Mouse (Mus musculus) erythroblast, embryonic 14.5 days (primary cell): ENCODE results near the gene Prdx5. TPM values are rescaled to one million over a fixed set of nuclear protein-coding genes. Genes with fewer than 3 reads are reported as not detected.

ENCODE experiments used
- H3K27me3 ChIP-seq: 2 replicates; pipeline ENCODE4 v1.6.1; 2012; ENCODE audit warnings: inconsistent platforms; ENCODE audit not compliant: control insufficient read depth
- H3K36me3 ChIP-seq: 2 replicates; pipeline ENCODE4 v1.6.1; 2012; ENCODE audit warnings: mild to moderate bottlenecking, inconsistent platforms; ENCODE audit not compliant: control insufficient read depth
- H3K4me1 ChIP-seq: 2 replicates; pipeline ENCODE4 v1.6.1; 2012; ENCODE audit warnings: inconsistent platforms; ENCODE audit not compliant: control insufficient read depth
- H3K4me3 ChIP-seq: replicated peaks from 2 replicates; pipeline ENCODE3; 2012; ENCODE audit warnings: moderate library complexity, mild to moderate bottlenecking, inconsistent platforms
- H3K9me3 ChIP-seq: 2 replicates; pipeline ENCODE4 v1.6.1; 2012; ENCODE audit warnings: low read length, inconsistent platforms, mixed read lengths; ENCODE audit not compliant: control insufficient read depth
- GATA1 ChIP-seq: IDR thresholded peaks from 2 replicates; pipeline ENCODE4 v1.6.1; 2012; ENCODE audit warnings: low read length, inconsistent platforms, mixed read lengths
- TAL1 ChIP-seq: IDR thresholded peaks from 3 replicates; pipeline ENCODE4 v1.6.1; 2012; ENCODE audit warnings: low read length, inconsistent platforms, mixed read lengths
- polyA plus RNA-seq: library from polyadenylated mRNA; stranded (reverse); fragments of >175 nt; gene quantifications from 2 replicates; pipeline ENCODE4 v1.2.3, GENCODE M21; 2012

The Prdx5 gene
- polyA plus RNA-seq, 1 experiment: 3.8 TPM

DNA sequence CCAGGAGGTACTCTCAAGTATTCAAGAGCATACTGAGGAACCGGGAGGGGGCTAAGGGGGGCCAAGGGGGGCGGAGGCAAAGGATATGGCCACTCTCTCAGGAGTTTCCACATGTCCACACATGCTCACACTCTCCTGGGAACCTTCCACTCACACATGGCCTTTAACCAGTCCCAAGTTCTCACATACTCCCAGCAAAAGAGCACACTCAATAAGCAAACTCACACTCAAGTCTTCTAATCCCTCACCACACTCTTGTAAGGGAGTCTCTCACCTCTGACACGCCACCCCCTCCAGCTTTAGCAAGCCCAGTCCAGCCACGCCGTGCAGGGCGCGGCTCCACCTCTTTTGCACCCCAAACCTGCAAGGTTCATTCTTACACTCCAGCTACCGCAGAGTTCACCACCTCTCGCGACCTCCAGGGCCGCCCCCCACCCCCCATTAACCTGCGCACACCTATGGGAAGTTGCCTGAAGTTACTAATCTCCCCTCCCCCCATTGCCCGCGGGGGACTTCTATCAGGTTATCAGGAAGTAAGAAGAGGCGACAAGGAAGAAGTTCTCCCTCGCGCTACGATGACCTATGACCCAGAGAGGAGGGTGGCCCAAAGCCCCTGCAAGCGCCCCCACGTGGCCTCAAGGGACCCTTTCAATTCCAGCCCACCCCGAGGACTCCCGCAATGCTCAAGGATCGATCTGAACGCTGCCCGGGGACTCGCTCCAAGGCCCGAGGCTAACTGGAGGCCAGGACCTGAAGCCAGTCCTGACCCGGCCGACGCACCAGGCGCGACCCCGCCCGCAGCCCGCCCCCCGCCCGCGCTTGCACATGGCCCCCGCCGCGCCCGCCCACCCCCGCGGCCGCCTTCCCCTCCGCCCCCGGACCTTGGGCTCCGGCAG, 11.1 kb upstream of the Prdx5 start:
- Histone ChIP-seq H3K9me3 (peaks cover 5% of the 10 kb centered on the region), H3K4me3 (peak overlapping the region; percentile 75), H3K36me3 (peaks cover 5% of the 10 kb centered on the region), H3K27me3 (peaks cover 33% of the 10 kb centered on the region), H3K4me1 (peaks cover 53% of the 10 kb centered on the region)
- TF ChIP-seq TAL1 (no peak), GATA1 (no peak)

DNA sequence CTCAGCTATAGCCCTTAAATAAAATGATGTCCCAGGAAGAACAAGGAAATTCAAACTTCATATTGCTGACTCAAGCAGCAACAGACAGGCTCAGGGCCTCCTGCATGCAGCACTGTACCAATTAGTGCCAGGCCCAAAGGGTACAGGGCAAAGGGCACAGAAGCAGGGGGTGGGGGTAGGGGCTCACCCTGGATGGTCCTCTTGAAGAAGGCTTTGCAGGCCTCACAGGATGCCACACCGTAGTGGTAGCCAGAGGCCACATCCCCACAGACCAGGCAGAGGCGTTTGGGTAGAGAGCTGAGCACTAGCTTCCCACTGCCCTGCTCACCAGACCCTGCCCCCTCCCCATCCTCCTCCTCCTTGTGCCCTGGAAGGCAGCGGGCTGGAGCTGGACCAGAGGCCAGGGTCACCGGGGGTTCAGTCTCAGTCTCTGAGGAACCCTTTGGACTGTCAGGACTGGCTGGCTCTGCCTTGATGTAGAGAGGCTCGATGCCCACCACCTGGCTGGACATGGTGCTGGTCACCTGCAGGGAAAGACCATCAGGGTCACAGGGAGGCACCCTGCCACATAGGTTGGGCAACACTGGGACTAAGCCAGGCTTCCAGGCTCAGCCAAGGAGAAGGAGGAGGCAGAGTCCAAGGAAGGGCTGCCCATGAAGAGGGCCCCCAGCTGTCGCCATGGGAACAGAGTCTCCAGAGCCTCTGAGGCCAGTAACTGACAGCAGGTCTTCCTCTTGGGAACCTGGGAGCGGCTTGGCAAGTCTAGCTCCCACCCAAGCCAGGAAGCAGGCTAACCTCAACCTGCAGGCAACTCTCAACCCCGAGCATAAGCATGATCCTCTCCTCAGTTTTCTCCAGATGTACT, 10.2 kb upstream of the Prdx5 start:
- TF ChIP-seq GATA1: no peak
- no peak for TF ChIP-seq TAL1
- Histone ChIP-seq H3K4me3 (peak overlapping the region; percentile 75), H3K4me1 (peaks cover 56% of the 10 kb centered on the region), H3K27me3 (peaks cover 24% of the 10 kb centered on the region), H3K9me3 (no peaks in the 10 kb centered on the region; the same call in 1 of the 2 replicates), H3K36me3 (peaks cover 5% of the 10 kb centered on the region)

- Histone ChIP-seq H3K27me3 (peaks cover 17% of the 10 kb centered on the region), H3K4me1 (peaks cover 53% of the 10 kb centered on the region), H3K36me3 (peaks cover 5% of the 10 kb centered on the region), H3K9me3 (no peaks in the 10 kb centered on the region), H3K4me3 (no peak overlapping the region)
- no peak for TF ChIP-seq TAL1
- no peak for TF ChIP-seq GATA1
Observed at GRCm38 (mm10) chr19:6919431-6919830, 9.5 kb upstream of the Prdx5 start.

DNA sequence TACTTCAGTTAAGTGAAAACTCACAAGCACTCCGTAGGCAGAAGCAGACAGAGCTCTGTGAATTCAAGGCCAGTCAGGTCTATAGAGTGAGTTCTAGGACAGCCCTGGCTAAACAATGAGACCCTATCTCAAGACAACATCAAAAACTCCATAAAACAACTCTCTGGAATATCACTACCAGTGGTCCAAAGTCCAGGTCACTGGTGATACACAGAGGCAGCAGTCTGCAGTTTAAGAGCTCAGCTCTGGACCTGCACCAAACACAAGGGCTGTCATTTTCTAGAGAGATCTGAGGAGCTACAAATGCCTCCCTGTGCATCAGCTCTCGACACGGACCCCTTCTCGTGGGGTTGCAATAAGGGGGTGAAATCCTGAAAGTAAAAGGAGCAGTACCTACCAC, 8.4 kb upstream of the Prdx5 start:
- Histone ChIP-seq H3K36me3 (peaks cover 16% of the 10 kb centered on the region), H3K27me3 (peaks cover 6% of the 10 kb centered on the region), H3K4me3 (no peak overlapping the region), H3K9me3 (no peaks in the 10 kb centered on the region), H3K4me1 (peaks cover 59% of the 10 kb centered on the region)
- TF ChIP-seq GATA1 (no peak), TAL1 (no peak)

DNA sequence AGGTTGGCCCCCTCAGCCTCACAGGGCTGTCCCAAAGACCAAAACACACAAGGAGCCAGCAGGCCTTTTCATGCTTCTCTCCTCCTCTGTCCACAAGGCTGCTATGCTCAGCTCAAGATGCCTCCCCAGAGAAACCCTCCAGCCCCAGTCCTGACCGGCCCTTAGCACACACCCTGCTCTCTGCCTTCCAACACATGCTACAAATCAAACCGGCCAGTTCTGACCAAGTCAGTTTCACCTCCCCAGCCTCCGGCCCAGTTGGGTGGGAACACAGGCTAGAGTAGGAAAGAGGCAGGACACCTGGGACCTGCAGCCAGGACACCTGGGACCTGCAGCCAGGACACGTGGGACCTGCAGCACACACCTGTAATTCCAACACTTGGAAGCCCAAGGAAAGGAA, 6.6 kb upstream of the Prdx5 start:
- H3K9me3 ChIP-seq: no peaks in the 10 kb centered on the region
- no peak overlapping the region for H3K4me3 ChIP-seq
- no peak for TF ChIP-seq TAL1
- no peak for TF ChIP-seq GATA1
- peaks cover 49% of the 10 kb centered on the region for H3K4me1 ChIP-seq
- H3K27me3 ChIP-seq: no peaks in the 10 kb centered on the region
- peaks cover 34% of the 10 kb centered on the region for H3K36me3 ChIP-seq

GRCm38 (mm10) chr19:6915276-6915675, 5.4 kb upstream of the Prdx5 start:
- peaks cover 40% of the 10 kb centered on the region for H3K36me3 ChIP-seq
- no peak overlapping the region for H3K4me3 ChIP-seq
- peaks cover 49% of the 10 kb centered on the region for H3K4me1 ChIP-seq
- H3K27me3 ChIP-seq: no peaks in the 10 kb centered on the region
- TF ChIP-seq GATA1: 0 out of 2 replicates have a peak, but pooled peaks have one; percentile 15
- no peak for TF ChIP-seq TAL1
- H3K9me3 ChIP-seq: no peaks in the 10 kb centered on the region

GRCm38 (mm10) chr19:6914540-6914939, 4.6 kb upstream of the Prdx5 start:
- peaks cover 43% of the 10 kb centered on the region for H3K4me1 ChIP-seq
- no peaks in the 10 kb centered on the region for H3K27me3 ChIP-seq
- H3K36me3 ChIP-seq: peaks cover 37% of the 10 kb centered on the region
- no peak overlapping the region for H3K4me3 ChIP-seq
- H3K9me3 ChIP-seq: no peaks in the 10 kb centered on the region
- TF ChIP-seq GATA1 (no peak), TAL1 (no peak)

DNA sequence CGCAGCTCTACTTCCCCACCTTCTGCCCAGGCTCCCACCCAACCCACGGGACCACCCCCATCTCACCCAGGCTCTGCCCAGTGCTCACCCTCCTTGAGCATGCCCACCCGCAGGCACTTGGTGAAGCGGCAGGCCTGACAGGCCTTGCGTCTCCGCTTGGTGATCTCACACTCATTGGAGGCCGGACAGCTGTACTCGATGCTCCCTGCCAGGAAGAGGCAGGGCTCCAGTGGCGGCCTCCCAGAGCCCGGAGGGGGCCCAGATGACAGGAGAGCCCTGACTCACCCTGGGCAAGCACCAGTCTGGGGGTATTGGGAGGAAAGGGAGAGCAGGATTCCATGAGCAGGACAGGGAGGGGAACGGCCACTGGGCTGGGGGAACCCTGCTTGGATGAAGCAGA, 4.1 kb upstream of the Prdx5 start:
- Histone ChIP-seq H3K36me3 (peaks cover 37% of the 10 kb centered on the region), H3K4me1 (peaks cover 47% of the 10 kb centered on the region), H3K4me3 (no peak overlapping the region), H3K9me3 (no peaks in the 10 kb centered on the region), H3K27me3 (no peaks in the 10 kb centered on the region)
- TF ChIP-seq TAL1 (no peak), GATA1 (no peak)

- H3K4me3 ChIP-seq: no peak overlapping the region
- peaks cover 57% of the 10 kb centered on the region for H3K4me1 ChIP-seq
- peaks cover 37% of the 10 kb centered on the region for H3K36me3 ChIP-seq
Observed at GRCm38 (mm10) chr19:6913036-6913435, 3.1 kb upstream of the Prdx5 start.

More at GRCm38 (mm10) chr19:6913036-6913435, 3.1 kb upstream of the Prdx5 start:
- TF ChIP-seq GATA1 (no peak), TAL1 (no peak)
- H3K9me3 ChIP-seq: no peaks in the 10 kb centered on the region
- H3K27me3 ChIP-seq: no peaks in the 10 kb centered on the region
